Mouse (Mus musculus) right cerebral cortex, postnatal 14 days (tissue): Measurements from ENCODE around the gene Jagn1.
A peak's percentile ranks its signal among the peaks of the same experiment; 100 is the strongest.

Source experiments
- DNase-seq: peaks from one replicate; pipeline ENCODE4 v3.0.0; 2022

Jagn1 gene

DNA sequence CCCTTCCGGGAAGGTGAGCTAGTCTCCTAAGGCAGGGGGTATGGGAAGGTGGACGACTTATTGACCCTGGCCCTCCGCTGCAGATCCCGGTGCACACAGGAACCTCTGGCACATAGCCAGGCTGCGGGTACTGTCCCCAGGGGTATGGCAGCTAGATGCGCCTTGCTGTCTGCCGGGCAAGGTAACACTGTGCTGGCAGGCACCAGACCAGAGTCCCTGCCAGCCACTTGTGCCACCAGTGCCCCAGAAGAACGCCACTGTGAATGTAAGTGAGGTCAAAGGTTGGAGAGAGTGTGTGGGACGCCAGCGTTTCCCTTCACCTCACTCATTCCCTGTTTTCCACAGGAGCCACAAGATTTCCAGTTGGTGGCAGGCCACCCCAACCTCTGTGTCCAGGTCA lies 36.5 kb downstream of the Jagn1 start:
- no peak for DNase-seq

DNA sequence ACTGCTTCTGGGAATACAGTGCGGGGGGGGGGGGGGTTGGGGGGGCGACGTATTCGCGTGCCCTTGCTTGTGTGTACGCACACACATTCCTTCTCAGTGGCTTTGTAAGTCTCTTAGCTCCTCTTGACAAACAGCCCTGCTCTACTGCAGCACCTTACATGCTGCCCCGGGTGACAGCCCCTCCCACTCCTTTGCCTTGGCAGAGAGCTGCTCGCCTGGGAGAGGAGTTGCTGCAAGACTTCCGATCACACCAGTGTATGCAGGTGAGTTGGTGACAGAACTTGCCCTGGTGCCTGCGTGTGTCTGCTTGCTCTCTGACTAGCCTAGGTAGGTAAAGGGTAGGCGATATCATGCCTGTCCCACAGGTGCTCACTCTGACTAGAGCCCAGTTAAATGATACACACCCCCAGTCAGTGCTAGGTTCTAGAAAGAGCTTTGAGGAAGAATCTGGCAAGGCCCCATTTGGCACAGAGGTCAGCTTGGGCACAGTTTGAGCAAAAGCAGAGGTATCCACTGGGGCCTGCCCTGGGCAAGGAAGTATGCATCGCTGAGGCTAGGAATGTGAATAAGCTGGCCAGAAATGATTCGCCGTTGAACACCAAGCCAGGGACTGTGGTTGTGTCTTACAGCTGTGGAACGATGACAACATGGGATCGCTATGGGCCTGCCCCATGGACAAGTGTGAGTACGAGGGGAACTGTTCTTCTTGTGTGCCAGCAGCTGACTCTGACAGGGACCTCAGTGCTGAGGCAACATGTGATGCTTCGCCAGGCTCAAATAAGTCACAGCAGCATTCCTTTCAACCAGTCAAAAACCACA lies 38.4 kb downstream of the Jagn1 start:
- no peak for DNase-seq

DNA sequence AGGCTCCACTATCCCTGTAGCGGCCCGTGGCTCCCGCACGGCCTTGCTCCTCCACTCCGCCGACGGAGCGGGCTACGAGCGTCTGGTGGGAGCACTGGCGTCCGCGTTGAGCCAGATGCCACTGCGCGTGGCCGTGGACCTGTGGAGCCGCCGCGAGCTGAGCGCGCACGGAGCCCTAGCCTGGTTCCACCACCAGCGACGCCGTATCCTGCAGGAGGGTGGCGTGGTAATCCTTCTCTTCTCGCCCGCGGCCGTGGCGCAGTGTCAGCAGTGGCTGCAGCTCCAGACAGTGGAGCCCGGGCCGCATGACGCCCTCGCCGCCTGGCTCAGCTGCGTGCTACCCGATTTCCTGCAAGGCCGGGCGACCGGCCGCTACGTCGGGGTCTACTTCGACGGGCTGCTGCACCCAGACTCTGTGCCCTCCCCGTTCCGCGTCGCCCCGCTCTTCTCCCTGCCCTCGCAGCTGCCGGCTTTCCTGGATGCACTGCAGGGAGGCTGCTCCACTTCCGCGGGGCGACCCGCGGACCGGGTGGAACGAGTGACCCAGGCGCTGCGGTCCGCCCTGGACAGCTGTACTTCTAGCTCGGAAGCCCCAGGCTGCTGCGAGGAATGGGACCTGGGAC lies 40.2 kb downstream of the Jagn1 start:
- peak; percentile 63 for DNase-seq

GRCm38 (mm10) chr6:113483100-113483615 lies 40.8 kb downstream of the Jagn1 start, which contains the start of gene Creld1:
TSS of gene Creld1 (plus strand) at chr6:113483297.
- DNase-seq, result peak; percentile 89

GRCm38 (mm10) chr6:113483729-113484128 lies 41.4 kb downstream of the Jagn1 start:
- DNase-seq, result no peak

GRCm38 (mm10) chr6:113487125-113487576 lies 44.8 kb downstream of the Jagn1 start:
- DNase-seq, result no peak

- DNase-seq, result no peak
Measured at GRCm38 (mm10) chr6:113489410-113489809, 47.0 kb downstream of the Jagn1 start.

- peak; percentile 43 for DNase-seq
Measured at GRCm38 (mm10) chr6:113492101-113492864, 49.9 kb downstream of the Jagn1 start.

GRCm38 (mm10) chr6:113494258-113494788 lies 52.0 kb downstream of the Jagn1 start:
- peak; percentile 79 for DNase-seq

GRCm38 (mm10) chr6:113495071-113495675 lies 52.8 kb downstream of the Jagn1 start:
- no peak for DNase-seq
